Mouse (Mus musculus): ENCODE results near the gene Tmem255b. TPM values are rescaled to one million over a fixed set of nuclear protein-coding genes. Genes with fewer than 3 reads are reported as not detected.

Gene Tmem255b
- polyA plus RNA-seq, 1 experiment from 2014 or later: 2.8 TPM

- H3K4me2 ChIP-seq: no peak overlapping the region
- H3K36me3 ChIP-seq: no peaks in the 10 kb centered on the region
- no peak overlapping the region for H3K9ac ChIP-seq
- H3K9me3 ChIP-seq: no peaks in the 10 kb centered on the region
- no peak overlapping the region for H3K27ac ChIP-seq
- H3K4me3 ChIP-seq (replicated peaks): no peak overlapping the region
- no peak for ATAC-seq (ENCODE audit: insufficient read depth, low FRiP score, low read depth)
- H3K4me1 ChIP-seq: 0 out of 2 replicates have a peak, but pooled peaks cover 2% of the 10 kb centered on the region
- no peaks in the 10 kb centered on the region for H3K27me3 ChIP-seq (replicated peaks)
- WGBS: 72% methylated on average over 10 of the region's 10 CpGs
Observed at GRCm38 (mm10) chr8:13415879-13416278, 19.1 kb upstream of the Tmem255b start.

- H3K27me3 ChIP-seq (replicated peaks): no peaks in the 10 kb centered on the region
- 71% methylated on average over 2 of the region's 2 CpGs for WGBS
- H3K4me2 ChIP-seq: no peak overlapping the region
- no peak overlapping the region for H3K27ac ChIP-seq
- 0 out of 2 replicates have a peak, but pooled peaks cover under 1% of the 10 kb centered on the region for H3K4me1 ChIP-seq
- H3K4me3 ChIP-seq (replicated peaks): no peak overlapping the region
- H3K9me3 ChIP-seq: no peaks in the 10 kb centered on the region
- H3K9ac ChIP-seq: no peak overlapping the region
- ATAC-seq (ENCODE audit: insufficient read depth, low FRiP score, low read depth): no peak
- H3K36me3 ChIP-seq: no peaks in the 10 kb centered on the region
Observed at GRCm38 (mm10) chr8:13419111-13419639, 15.8 kb upstream of the Tmem255b start.

- H3K4me2 ChIP-seq: no peak overlapping the region
- H3K27ac ChIP-seq: no peak overlapping the region
- ATAC-seq (ENCODE audit: insufficient read depth, low FRiP score, low read depth): no peak
- no peaks in the 10 kb centered on the region for H3K4me1 ChIP-seq
- no peaks in the 10 kb centered on the region for H3K27me3 ChIP-seq (replicated peaks)
- no peaks in the 10 kb centered on the region for H3K9me3 ChIP-seq
- H3K4me3 ChIP-seq (replicated peaks): no peak overlapping the region
- WGBS: 93% methylated on average over 6 of the region's 6 CpGs
- H3K36me3 ChIP-seq: no peaks in the 10 kb centered on the region
- H3K9ac ChIP-seq: no peak overlapping the region
Observed at GRCm38 (mm10) chr8:13420970-13421369, 14.0 kb upstream of the Tmem255b start.

GRCm38 (mm10) chr8:13427351-13427750, 7.6 kb upstream of the Tmem255b start:
- no peak overlapping the region for H3K27ac ChIP-seq

GRCm38 (mm10) chr8:13428156-13428555, 6.8 kb upstream of the Tmem255b start:
- Histone ChIP-seq H3K36me3 (no peaks in the 10 kb centered on the region), H3K4me2 (no peak overlapping the region), H3K9me3 (no peaks in the 10 kb centered on the region), H3K27ac (no peak overlapping the region), H3K9ac (no peak overlapping the region), H3K27me3 (replicated peaks) (no peaks in the 10 kb centered on the region), H3K4me1 (no peaks in the 10 kb centered on the region), H3K4me3 (replicated peaks) (no peak overlapping the region)
- no peak for ATAC-seq (ENCODE audit: insufficient read depth, low FRiP score, low read depth)
- WGBS: 76% methylated on average over 9 of the region's 9 CpGs

More at GRCm38 (mm10) chr8:13427351-13427750, 7.6 kb upstream of the Tmem255b start:
- WGBS: 57% methylated on average over 6 of the region's 6 CpGs
- H3K9ac ChIP-seq: no peak overlapping the region
- H3K4me2 ChIP-seq: no peak overlapping the region
- no peaks in the 10 kb centered on the region for H3K4me1 ChIP-seq
- H3K4me3 ChIP-seq (replicated peaks): no peak overlapping the region
- no peaks in the 10 kb centered on the region for H3K27me3 ChIP-seq (replicated peaks)
- no peaks in the 10 kb centered on the region for H3K36me3 ChIP-seq
- no peaks in the 10 kb centered on the region for H3K9me3 ChIP-seq
- ATAC-seq (ENCODE audit: insufficient read depth, low FRiP score, low read depth): no peak

- Histone ChIP-seq H3K4me2 (no peak overlapping the region), H3K4me3 (replicated peaks) (no peak overlapping the region), H3K9me3 (no peaks in the 10 kb centered on the region), H3K9ac (no peak overlapping the region), H3K27me3 (replicated peaks) (peaks cover 12% of the 10 kb centered on the region), H3K36me3 (no peaks in the 10 kb centered on the region), H3K4me1 (no peaks in the 10 kb centered on the region), H3K27ac (no peak overlapping the region)
- no peak for ATAC-seq (ENCODE audit: insufficient read depth, low FRiP score, low read depth)
- 77% methylated on average over 7 of the region's 7 CpGs for WGBS
Observed at GRCm38 (mm10) chr8:13430412-13430811, 4.6 kb upstream of the Tmem255b start.

GRCm38 (mm10) chr8:13430866-13431265, 4.1 kb upstream of the Tmem255b start:
- Histone ChIP-seq H3K27ac (no peak overlapping the region), H3K4me1 (no peaks in the 10 kb centered on the region), H3K27me3 (replicated peaks) (peaks cover 13% of the 10 kb centered on the region), H3K36me3 (no peaks in the 10 kb centered on the region), H3K4me2 (no peak overlapping the region), H3K4me3 (replicated peaks) (no peak overlapping the region), H3K9ac (no peak overlapping the region), H3K9me3 (no peaks in the 10 kb centered on the region)
- ATAC-seq (ENCODE audit: insufficient read depth, low FRiP score, low read depth): no peak

- H3K27me3 ChIP-seq (replicated peaks): peaks cover 21% of the 10 kb centered on the region
- no peak overlapping the region for H3K27ac ChIP-seq
- H3K36me3 ChIP-seq: no peaks in the 10 kb centered on the region
- no peak overlapping the region for H3K4me2 ChIP-seq
- H3K4me1 ChIP-seq: no peaks in the 10 kb centered on the region
- H3K9ac ChIP-seq: no peak overlapping the region
- ATAC-seq (ENCODE audit: insufficient read depth, low FRiP score, low read depth): no peak
- WGBS: 69% methylated on average over 5 of the region's 5 CpGs
- no peaks in the 10 kb centered on the region for H3K9me3 ChIP-seq
- H3K4me3 ChIP-seq (replicated peaks): no peak overlapping the region
Observed at GRCm38 (mm10) chr8:13433130-13433529, 1.9 kb upstream of the Tmem255b start.

GRCm38 (mm10) chr8:13436052-13436451, 1.1 kb downstream of the Tmem255b start:
- Histone ChIP-seq H3K27me3 (replicated peaks) (peaks cover 21% of the 10 kb centered on the region), H3K9me3 (no peaks in the 10 kb centered on the region), H3K27ac (no peak overlapping the region), H3K9ac (no peak overlapping the region), H3K36me3 (no peaks in the 10 kb centered on the region), H3K4me3 (replicated peaks) (no peak overlapping the region), H3K4me1 (no peaks in the 10 kb centered on the region), H3K4me2 (0 out of 2 replicates have a peak overlapping the region, but pooled peaks have one; percentile 2)
- no peak for ATAC-seq (ENCODE audit: insufficient read depth, low FRiP score, low read depth)
- WGBS: 11% methylated on average over 8 of the region's 8 CpGs

- peaks cover 21% of the 10 kb centered on the region for H3K27me3 ChIP-seq (replicated peaks)
- H3K4me3 ChIP-seq (replicated peaks): no peak overlapping the region
- no peak overlapping the region for H3K9ac ChIP-seq
- H3K27ac ChIP-seq: no peak overlapping the region
- WGBS: 71% methylated on average over 2 of the region's 2 CpGs
- H3K9me3 ChIP-seq: no peaks in the 10 kb centered on the region
- no peaks in the 10 kb centered on the region for H3K36me3 ChIP-seq
- ATAC-seq (ENCODE audit: insufficient read depth, low FRiP score, low read depth): no peak
- no peak overlapping the region for H3K4me2 ChIP-seq
- H3K4me1 ChIP-seq: no peaks in the 10 kb centered on the region
Observed at GRCm38 (mm10) chr8:13437531-13437930, 2.5 kb downstream of the Tmem255b start.

GRCm38 (mm10) chr8:13442152-13442551, 7.2 kb downstream of the Tmem255b start:
- WGBS: 85% methylated on average over 2 of the region's 2 CpGs
- Histone ChIP-seq H3K4me2 (no peak overlapping the region), H3K36me3 (no peaks in the 10 kb centered on the region), H3K9ac (no peak overlapping the region), H3K27ac (no peak overlapping the region), H3K27me3 (replicated peaks) (no peaks in the 10 kb centered on the region), H3K4me3 (replicated peaks) (no peak overlapping the region), H3K4me1 (no peaks in the 10 kb centered on the region), H3K9me3 (no peaks in the 10 kb centered on the region)
- no peak for ATAC-seq (ENCODE audit: insufficient read depth, low FRiP score, low read depth)

GRCm38 (mm10) chr8:13446456-13446855, 11.5 kb downstream of the Tmem255b start:
- Histone ChIP-seq H3K4me2 (no peak overlapping the region), H3K27ac (no peak overlapping the region), H3K36me3 (no peaks in the 10 kb centered on the region), H3K4me3 (replicated peaks) (no peak overlapping the region), H3K27me3 (replicated peaks) (no peaks in the 10 kb centered on the region), H3K9me3 (no peaks in the 10 kb centered on the region), H3K9ac (no peak overlapping the region), H3K4me1 (no peaks in the 10 kb centered on the region)
- no peak for ATAC-seq (ENCODE audit: insufficient read depth, low FRiP score, low read depth)
- 81% methylated on average over 6 of the region's 6 CpGs for WGBS

- WGBS: 53% methylated on average over 4 of the region's 4 CpGs
- Histone ChIP-seq H3K9ac (no peak overlapping the region), H3K9me3 (no peaks in the 10 kb centered on the region), H3K36me3 (no peaks in the 10 kb centered on the region), H3K4me1 (no peaks in the 10 kb centered on the region), H3K27ac (no peak overlapping the region), H3K4me2 (no peak overlapping the region), H3K4me3 (replicated peaks) (no peak overlapping the region), H3K27me3 (replicated peaks) (no peaks in the 10 kb centered on the region)
- ATAC-seq (ENCODE audit: insufficient read depth, low FRiP score, low read depth): no peak
Observed at GRCm38 (mm10) chr8:13448145-13448544, 13.2 kb downstream of the Tmem255b start.
